Mouse (Mus musculus): Measurements from ENCODE around the gene Ptpre. TPM values are rescaled to one million over a fixed set of nuclear protein-coding genes. Genes with fewer than 3 reads are reported as not detected.

Gene Ptpre
- total RNA-seq, 2 experiments from 2014 or later = 6.6 to 7.7 TPM

DNA sequence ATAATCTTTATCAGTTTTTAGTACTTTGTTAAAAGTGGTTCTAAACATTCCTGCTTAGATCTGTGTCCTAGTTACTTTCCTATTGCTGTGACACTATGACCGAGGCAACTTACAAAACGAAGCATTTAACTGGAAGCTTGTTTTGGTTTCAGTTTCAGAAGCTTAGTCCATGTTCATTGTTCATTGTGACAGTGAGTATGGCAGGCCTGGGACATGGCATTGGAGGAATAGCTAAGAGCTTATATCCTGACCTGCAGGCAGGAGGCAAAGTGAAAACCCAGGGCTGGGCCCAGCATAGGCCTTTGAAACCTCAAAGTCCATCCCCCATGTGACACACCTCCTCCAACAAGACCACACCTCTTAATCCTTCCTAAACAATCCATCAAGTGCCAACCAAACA lies 8.2 kb upstream of the Ptpre start:
- no peak for DNase-seq (ENCODE audit: low spot score in 2 of 2)

DNA sequence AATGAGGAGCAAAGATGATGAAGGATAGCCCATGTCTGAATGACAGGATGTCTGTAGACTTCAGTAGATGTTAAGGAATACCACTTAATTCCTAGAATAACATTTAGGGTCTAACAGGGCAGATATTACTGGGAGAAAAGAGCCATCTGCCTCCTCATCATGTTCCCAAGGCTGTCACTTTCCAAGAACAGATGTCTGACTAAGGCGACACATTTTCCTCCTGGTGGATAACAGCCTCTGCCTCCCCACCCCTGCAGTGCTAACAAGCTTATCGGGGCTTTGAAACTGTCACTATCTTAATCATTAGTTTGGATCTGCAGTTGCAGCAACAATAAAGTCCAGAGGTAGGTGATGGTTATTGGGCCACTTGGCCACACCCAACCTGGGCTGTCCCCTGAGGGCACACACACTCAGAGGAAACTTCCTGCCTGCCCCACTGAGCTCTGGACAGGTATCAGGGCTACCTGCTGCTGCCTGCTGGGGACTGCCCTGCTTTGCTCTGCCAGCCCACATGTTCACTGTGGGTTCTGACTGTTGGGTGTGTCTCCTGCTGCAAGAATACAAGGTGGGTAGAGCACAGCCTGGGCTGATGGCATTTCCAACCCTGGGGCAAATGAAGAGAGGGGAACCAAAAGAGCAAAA lies 2.6 kb upstream of the Ptpre start:
- DNase-seq (ENCODE audit: low spot score in 2 of 2) = no peak

DNA sequence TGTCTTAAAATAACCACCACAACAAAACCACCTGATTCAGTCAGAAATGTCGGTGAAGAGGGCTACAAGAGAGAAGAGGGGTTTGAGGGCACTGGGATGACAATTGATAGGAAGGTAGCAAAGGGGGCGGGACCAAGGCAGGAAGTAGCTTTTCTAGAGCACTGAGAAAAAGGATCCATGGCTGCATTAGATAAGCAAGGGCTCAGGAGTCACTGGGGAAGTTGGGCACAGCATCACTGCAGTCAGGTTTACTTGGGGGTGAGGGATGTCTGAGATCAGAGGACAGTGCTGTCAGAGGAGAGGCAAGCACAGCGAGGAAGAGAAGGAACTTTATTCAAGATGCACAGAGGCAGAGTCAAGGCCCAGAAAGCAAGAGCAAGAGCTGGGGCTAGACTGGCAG lies 1.4 kb upstream of the Ptpre start:
- DNase-seq (ENCODE audit: low spot score in 2 of 2) = no peak

DNA sequence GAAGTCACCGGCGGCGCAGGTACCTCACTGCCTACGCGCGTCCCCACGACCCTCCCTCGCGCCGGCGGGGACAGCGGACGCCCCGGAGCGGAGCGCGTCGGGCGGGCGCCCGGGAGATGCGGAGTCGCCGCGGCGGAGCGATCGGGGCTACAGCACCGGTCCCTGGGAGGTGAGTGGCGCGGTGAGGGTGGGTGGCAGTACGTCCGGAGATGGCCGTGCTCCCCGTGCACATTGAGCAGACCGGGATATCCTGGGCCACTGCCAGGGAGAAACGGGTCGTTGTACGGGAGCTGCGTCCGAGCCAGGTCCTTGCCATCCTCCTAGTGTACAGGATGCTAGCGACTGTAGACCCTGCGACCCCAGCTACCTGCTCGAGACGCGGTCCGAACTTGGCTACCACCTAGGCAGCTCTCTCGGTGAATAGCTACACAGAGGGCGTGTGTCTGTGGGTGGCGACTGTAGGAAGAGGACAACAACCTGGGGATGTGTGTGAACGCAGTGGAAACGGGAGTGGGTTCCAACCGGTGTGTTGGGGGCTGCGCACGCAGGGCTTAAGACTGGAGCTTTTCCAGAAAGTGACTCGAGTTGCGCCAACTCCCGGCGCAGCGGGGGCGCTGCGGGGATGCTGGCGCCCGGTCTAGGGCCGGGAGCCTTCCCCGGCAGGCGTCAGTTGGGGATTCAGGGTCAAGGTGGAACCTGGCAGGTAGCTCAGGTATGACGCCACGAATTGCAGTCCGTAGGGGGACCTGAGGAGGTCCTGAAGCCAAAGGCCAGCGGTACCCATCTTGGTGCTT lies 864 bp downstream of the Ptpre start:
- DNase-seq (ENCODE audit: low spot score in 2 of 2) = no peak

DNA sequence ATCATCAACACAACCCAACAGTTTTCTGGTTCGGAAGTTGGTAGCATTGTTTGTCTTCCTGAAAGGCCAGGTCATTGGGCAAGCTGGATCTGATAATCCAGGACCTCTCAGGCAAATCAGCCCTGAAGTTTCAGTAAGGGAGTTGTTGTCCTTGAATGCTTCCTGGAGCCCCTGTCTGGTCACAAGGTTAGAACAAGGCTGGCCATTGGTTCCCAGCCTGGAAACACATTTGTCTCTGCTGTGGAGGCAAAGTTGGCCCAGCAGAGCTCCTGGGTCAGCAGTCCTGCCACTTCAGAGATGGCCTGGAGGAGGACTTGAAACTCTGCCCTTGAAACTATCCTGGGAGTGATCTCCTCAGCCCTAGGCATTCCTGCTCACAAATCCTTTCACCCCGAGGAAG lies 2.1 kb downstream of the Ptpre start:
- DNase-seq (ENCODE audit: low spot score in 2 of 2) = no peak

DNA sequence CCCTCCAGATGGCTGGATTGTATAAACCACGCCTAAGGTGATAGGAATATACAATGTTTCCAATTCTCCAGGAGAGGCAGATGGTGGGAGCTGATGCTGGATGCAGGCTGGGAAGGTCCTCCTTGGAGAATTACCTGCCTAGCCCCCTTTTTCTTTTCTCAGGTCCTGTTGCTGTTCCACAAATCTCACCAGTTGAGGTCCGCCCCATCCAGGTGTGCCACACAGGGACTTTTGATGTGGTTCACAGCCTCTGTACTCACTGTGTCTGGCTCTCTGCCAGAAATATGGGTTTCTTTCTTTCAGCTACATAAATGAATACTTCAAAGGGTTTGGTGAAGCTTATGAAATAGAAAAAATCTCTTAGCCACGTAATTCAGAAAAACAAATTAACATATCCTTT lies 5.0 kb downstream of the Ptpre start:
- DNase-seq (ENCODE audit: low spot score in 2 of 2) = no peak

GRCm38 (mm10) chr7:135543033-135543432 lies 5.8 kb downstream of the Ptpre start:
- no peak for DNase-seq (ENCODE audit: low spot score in 2 of 2)

GRCm38 (mm10) chr7:135544321-135544720 lies 7.0 kb downstream of the Ptpre start:
- DNase-seq (ENCODE audit: low spot score in 2 of 2) = peak in 1 of 2 experiments; percentile 11

DNA sequence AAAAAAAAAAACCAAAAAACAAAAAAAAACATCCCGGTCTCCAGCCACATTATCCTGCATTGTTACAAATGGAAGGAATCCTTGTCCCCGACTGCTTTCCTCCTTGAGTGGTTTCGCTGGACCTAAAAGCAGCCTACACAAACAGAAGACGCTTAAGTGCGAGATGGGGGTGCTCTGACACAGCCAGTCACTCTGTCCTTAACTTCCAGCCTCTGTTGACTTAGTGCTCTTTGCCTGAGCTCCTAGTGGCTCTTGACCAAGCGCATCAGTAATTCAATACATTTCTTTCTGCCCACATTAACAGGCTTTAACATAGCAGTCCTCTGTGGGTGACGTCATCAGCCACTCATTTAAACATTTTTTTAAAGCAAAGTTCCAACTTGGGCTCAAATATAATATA lies 8.7 kb downstream of the Ptpre start:
- no peak for DNase-seq (ENCODE audit: low spot score in 2 of 2)

DNA sequence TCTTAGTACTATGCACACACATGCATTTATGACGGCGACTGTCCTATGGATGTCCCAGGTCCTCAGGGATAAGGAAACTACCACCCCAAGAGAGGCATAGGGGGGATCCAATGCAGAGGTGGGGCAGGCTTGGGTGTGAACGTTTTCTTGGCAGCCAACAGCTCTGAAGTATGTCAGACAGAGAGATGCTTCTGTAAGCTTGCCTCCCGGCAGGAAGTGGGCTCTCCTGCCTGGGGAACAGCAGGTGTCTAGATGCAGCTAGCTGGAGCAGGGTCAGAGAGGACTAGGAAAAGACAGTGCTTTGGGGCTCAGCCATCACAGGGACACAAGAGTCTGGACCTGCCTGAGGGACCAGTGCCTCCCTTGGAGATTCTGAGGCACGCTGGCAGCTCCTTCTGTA lies 9.2 kb downstream of the Ptpre start:
- no peak for DNase-seq (ENCODE audit: low spot score in 2 of 2)

DNA sequence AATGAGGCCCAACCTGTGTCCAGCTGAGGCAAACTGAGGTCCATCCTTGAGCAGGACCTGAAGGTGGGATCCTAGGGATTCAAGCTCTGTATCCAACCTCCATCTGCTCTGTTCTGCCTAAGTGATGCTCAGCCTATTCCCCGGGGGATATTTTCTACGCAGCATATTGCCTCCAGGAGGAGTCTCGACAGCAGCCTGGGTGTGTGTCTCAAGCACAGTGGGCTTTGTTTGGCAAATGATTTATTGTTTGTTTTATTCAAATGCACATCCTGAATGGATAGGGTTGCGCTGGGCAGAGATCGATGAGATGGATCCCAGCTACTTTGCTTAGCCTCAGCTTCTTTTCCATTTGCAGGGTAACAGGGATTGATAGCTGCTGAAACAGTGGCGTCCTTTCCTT lies 11.2 kb downstream of the Ptpre start:
- no peak for DNase-seq (ENCODE audit: low spot score in 2 of 2)

DNA sequence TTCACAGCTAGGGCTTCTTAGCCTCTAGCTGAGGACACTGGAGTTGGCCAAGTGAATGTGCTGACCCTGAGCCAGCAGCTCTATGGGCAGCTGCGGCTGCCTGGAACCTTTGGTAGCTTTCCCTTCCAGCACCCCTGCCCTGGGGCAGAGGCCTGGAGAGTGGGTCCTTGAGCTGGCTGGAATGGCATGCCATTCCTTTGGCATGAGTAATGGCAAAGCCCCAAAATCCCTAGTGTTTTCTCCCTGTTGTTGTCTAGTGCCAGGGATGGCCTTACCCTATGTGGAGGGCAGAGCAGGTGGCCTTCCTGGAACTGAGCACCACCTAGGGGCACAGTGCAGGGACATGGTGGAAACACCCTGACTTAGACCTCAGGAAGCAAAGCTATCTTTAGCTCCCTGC lies 14.3 kb downstream of the Ptpre start:
- peak in 1 of 2 experiments; percentile 43 for DNase-seq (ENCODE audit: low spot score in 2 of 2)

GRCm38 (mm10) chr7:135553550-135553949 lies 16.3 kb downstream of the Ptpre start:
- DNase-seq (ENCODE audit: low spot score in 2 of 2) = no peak

- DNase-seq (ENCODE audit: low spot score in 2 of 2) = no peak
Measured at GRCm38 (mm10) chr7:135556663-135557402, 19.6 kb downstream of the Ptpre start.

GRCm38 (mm10) chr7:135560280-135560679 lies 23.0 kb downstream of the Ptpre start:
- DNase-seq (ENCODE audit: low spot score in 2 of 2) = no peak

GRCm38 (mm10) chr7:135564022-135564421 lies 26.7 kb downstream of the Ptpre start:
- no peak for DNase-seq (ENCODE audit: low spot score in 2 of 2)

DNA sequence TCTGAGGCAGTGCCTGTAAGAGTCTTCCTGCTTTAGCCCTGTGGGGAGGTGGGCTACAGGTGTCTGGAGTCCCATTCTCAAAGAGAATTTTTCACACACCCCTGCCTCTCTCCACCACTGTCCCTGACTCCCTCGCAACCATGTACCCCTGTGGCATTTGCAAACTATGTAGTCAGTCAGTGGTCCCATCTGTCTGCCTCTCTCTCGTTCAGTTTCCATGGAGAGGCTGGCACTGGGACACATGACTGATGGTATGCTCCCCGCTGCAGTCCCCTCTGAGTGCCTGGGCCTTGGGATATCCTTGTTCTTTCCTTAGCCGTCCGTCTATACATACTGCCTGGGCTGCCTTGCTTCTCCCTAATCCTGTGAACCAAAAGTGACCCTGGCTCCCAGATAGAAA lies 28.7 kb downstream of the Ptpre start:
- DNase-seq (ENCODE audit: low spot score in 2 of 2) = no peak

DNA sequence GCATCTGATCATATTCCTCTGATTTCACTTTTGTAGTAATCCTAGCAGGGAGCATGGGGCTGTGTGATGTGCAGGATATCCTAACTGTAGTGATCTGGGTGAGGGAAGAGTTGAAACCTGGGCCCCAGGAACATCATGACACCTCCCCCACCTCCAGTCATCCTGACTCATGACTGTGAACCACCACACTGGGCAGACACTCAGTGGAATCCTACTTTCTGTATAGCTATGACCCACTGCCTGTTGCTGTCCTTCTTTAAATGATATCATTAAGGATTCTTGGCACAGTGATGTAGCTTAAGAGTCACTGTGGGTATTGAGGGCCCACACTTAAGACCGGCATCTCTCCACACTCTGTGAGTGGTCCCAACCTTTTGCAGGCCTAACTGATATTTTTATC lies 30.3 kb downstream of the Ptpre start:
- DNase-seq (ENCODE audit: low spot score in 2 of 2) = no peak

DNA sequence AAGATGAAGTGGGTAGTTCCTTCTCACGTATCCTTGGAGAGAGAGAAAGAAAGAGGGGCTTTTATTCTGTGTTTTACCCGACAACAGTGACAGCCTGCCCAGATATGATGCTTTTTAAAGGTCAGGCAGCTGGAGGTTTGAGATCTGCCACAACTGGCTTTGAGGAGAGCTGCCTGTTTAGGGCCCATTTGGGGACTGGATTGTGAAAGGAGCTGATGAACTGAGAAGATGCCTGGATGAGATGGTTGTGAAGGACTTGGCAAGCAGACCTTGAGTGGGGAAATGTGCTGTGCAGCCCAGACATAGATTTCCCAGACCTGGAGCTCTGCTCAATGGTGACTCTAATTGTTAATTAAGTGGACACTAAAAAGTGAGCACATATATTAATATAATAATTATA lies 31.3 kb downstream of the Ptpre start:
- DNase-seq (ENCODE audit: low spot score in 2 of 2) = no peak

GRCm38 (mm10) chr7:135571392-135571791 lies 34.1 kb downstream of the Ptpre start:
- no peak for DNase-seq (ENCODE audit: low spot score in 2 of 2)

GRCm38 (mm10) chr7:135571951-135572559 lies 34.8 kb downstream of the Ptpre start:
- DNase-seq (ENCODE audit: low spot score in 2 of 2) = no peak
